Mouse (Mus musculus): ENCODE data around the gene Adcy7.

Gene Adcy7

DNA sequence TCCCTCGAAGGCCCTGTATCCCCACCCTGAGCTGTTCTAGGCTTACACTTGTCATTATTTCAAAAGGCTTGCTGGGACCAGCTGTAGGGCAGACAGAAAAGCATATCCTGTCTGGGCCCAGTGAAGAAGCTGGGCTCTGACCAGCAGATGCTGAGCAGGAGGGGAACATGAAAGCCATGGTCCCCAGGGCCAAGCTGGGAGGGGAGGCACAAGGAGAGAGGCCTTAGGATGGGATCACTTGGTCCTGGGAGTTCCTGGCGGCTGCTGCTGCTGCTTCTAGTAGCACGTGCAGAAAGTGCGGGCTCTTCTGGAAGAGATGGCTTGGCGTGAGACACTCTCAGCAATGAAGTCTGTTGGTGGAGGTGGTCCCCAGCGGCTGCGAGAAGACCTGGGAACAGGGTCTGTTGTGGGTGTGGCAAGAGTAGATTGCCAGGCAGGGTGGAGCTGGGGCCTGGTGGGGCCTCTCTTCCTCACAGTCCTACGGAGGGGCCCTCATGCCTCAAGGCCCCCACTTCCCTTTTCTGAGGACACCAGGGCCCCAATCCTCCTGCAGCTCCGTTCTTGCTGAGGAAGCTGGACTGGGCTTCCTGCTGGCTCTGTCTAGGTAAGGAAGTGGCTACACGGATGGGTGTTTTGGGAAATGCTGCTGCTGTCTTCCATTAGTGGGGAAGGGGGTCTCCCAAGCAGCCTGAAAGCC is 27.9 kb downstream of the Adcy7 start:
- no peak for DNase-seq (ENCODE audit: low read depth, low spot score)

GRCm38 (mm10) chr8:88301589-88302437 is 29.6 kb downstream of the Adcy7 start:
- no peak for DNase-seq (ENCODE audit: low read depth, low spot score)

DNA sequence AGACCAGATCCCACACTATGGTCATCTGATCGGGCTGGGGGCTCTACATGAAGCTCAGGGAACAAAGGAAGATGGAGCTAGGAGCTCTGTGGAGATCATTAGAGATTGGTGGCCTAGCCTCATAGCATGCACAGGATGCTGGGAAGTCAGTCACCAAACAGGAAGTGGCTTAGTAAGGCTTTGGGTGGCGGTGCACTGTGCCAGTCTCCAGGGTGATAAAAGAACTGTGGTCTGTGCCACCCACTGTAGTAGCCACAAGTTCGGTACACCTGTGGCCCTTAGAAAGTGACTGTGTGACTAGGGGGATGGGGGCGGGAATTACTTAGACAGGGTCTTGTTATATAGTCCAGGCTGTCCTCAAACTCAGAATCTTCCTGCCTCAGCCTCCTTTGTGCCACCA is 33.6 kb downstream of the Adcy7 start:
- no peak for DNase-seq (ENCODE audit: low read depth, low spot score)

GRCm38 (mm10) chr8:88306511-88306910 is 34.3 kb downstream of the Adcy7 start:
- DNase-seq (ENCODE audit: low read depth, low spot score): no peak

- no peak for DNase-seq (ENCODE audit: low read depth, low spot score)
These were observed 35.5 kb downstream of the Adcy7 start for GRCm38 (mm10) chr8:88307736-88308135.

DNA sequence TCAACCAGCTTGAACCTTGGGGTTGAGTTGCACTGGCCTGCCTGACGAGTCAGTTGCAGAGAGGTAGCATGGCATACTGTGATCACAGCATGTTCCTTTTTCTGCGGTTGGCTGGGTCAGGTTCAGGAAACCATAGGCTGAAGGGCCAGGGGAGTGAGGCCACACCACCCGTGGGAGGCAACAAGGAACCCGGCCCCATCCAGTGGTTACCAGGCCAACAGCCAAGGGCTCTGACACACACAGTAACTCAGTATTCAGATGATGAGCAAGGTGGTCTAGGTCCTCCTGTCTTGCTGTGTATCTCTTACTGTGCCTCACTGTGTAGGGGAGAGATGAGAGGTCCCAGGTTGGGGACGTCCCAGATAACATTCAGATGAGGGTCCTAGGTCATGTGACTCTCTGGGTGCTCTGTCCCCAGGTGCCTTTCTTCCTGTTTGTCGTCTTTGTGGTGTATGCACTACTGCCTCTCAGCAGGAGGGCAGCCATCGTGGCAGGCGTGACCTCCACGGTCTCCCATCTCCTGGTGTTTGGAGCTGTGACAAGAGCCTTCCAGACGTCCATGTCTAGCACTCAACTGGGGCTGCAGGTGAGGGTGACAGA is 37.2 kb downstream of the Adcy7 start:
- no peak for DNase-seq (ENCODE audit: low read depth, low spot score)

DNA sequence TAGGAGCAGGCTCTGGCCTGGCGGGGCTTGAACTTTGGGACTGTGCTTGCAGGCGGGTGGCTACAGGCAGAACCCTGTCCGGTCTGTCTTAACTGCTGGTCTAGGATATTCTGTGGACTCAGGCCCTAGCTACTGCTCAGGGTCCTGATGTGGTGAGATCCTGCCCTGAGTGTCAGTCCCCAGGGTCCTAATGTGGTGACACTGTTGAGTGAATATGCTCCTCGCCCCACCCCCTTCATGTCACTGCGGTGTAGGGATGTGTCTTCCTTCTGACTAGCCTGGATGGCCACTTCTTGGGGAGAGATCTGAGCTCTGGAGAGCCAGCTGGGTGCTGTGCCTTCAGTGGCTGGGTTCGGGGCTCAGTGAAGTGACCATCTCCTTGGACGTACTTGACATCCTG is 37.7 kb downstream of the Adcy7 start:
- no peak for DNase-seq (ENCODE audit: low read depth, low spot score)

- no peak for DNase-seq (ENCODE audit: low read depth, low spot score)
These were observed 38.1 kb downstream of the Adcy7 start for GRCm38 (mm10) chr8:88310286-88310685.

- DNase-seq (ENCODE audit: low read depth, low spot score): no peak
These were observed 40.8 kb downstream of the Adcy7 start for GRCm38 (mm10) chr8:88312966-88313365.

DNA sequence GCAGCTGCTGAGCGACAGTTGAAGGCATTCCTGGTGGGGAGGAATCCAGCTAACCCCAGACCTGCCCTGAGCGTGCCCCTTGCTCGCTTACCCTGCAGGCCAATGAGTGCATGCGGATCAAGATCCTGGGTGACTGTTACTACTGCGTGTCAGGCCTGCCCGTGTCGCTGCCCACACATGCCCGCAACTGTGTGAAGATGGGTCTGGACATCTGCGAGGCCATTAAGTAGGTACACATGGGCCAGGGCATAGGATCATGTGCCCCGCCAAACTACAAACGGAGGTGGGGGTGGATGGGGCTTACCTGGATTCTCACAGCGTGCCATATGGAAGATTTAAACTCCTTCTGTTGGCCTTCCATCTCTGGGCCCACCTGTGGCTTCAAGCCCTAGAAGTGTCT is 41.8 kb downstream of the Adcy7 start:
- no peak for DNase-seq (ENCODE audit: low read depth, low spot score)

GRCm38 (mm10) chr8:88315302-88315701 is 43.1 kb downstream of the Adcy7 start:
- no peak for DNase-seq (ENCODE audit: low read depth, low spot score)

DNA sequence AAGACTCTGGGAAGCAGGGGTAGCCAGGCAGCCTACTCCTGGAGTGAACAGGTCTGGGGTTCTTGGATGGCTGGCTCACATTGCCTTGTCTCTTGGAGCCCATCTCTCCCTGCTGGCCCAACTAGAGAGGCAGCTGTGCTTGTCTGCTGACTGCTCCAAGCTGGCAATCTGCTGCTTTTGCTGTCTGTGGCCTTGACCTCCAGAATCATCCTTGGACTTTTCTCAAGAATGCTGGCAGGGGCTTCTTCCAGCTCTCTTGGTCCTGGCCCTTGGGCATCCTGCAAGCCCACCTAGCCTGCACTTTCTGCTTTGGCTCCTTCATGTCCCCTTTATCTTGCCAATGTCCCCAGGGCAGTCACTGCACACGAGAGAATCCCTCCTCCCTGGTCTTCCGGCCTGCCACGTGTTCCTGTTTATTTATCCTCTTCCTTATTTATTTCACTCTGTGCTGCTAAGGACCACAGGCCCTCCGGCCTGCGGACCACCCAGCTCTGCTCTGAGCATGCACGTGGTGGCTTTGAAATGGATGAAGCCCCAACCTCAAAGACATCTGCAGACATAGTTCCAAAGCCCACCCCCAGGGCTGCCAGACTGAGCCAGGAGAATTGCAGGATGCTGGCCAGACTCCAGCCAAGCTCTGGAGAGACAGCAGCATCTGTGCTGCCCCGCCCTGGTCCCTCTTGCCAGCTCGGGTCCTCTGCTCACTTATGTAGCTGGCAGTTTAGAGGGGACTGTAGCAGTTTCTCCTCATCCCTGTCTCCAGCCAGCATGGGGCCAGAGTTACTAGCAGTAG is 44.1 kb downstream of the Adcy7 start:
- DNase-seq (ENCODE audit: low read depth, low spot score): no peak

DNA sequence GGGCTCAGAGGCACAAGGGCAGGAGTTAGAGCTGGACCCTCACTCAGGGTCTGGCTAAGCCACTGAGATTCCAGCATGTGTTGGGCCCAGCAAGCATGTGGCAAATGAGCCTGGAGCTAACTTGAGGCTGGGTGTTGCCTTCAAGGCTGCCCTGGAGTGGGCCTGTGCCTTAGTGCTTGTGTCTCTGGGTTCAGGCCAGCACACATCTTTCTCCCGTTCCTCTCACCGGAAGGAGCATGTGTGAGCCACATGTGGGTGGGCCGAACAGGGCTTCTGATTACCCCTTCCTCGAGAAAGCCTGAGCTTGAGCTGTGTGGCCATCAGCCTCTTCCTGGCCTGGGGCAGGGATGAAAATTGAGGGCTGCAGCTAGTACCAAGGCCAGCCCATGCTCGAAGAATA is 45.1 kb downstream of the Adcy7 start:
- no peak for DNase-seq (ENCODE audit: low read depth, low spot score)

- DNase-seq (ENCODE audit: low read depth, low spot score): no peak
These were observed 45.9 kb downstream of the Adcy7 start for GRCm38 (mm10) chr8:88318151-88318550.

DNA sequence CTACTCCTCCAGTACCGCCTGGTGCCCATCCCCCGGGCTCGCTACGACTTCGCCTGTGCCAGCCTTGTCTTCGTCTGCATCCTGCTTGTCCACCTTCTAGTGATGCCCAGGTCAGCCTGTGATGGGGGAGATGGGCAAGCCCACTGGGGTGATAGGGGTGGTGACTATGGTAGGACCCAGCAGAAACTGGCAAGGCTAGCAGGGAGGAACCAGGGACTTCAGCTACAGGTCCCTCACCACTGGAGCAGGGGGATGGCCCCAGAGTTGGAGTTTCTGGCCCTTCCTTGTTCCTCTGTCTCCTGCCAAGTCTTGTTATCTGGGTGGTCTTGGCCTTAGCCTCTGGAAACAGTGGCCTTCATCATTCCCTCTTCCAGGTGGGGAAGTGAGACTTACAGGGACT is 47.9 kb downstream of the Adcy7 start:
- DNase-seq (ENCODE audit: low read depth, low spot score): no peak

DNA sequence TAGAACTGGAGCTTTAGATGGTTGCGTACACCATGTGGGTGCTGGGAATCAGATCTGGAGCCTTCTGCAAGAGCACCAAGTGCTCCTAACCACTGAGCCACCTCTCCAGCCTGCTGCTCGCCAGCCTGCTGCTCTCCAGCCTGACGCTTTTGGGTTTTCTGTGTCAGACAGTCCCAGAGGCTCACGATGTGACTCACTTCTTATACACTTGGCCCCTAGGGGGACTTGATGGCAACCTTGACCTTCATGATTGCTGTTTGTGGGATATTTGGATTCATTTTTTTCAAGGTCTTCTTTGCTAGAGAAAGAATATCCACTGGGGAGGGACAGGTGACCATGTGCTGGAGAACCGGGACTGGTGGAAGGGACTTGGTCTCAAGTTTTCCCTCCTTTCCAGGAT is 49.2 kb downstream of the Adcy7 start:
- no peak for DNase-seq (ENCODE audit: low read depth, low spot score)

- DNase-seq (ENCODE audit: low read depth, low spot score): no peak
These were observed 51.3 kb downstream of the Adcy7 start for GRCm38 (mm10) chr8:88323523-88323922.

- DNase-seq (ENCODE audit: low read depth, low spot score): no peak
These were observed 52.6 kb downstream of the Adcy7 start for GRCm38 (mm10) chr8:88324760-88325159.

DNA sequence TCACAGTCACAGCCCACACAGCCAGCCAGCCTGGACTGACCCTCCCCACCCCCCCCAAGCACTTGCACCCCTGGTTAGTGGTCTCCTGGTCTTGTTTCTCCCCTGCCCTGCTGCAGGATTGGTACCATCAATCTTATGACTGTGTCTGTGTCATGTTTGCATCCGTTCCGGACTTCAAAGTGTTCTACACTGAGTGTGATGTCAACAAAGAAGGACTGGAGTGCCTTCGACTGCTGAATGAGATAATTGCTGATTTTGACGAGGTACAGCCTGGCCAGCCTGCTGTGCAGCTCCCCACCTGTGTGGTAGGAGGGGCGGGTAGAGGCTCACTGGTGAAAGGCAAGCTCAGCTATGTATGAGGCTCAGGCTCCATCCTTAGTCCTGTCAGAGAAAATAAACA is 53.0 kb downstream of the Adcy7 start:
- DNase-seq (ENCODE audit: low read depth, low spot score): no peak

- DNase-seq (ENCODE audit: low read depth, low spot score): no peak
These were observed 53.6 kb downstream of the Adcy7 start for GRCm38 (mm10) chr8:88325795-88326194.

DNA sequence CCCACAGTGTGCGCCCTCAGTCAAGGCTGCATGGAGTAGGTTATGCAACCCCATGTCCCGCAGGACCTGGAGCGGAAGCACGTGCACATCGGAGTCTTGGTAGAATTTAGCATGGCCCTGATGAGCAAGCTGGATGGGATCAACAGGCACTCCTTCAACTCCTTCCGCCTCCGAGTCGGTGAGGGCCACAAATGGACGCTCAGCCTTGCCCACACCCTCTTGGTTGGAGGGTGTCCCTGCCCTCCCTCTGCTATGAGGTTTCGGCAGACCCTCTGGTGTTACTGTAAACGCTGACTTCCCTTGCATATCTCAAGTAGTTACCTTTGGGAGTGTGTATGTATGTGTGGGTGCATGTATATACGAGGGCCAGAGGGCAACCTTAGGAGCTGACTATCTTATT is 54.1 kb downstream of the Adcy7 start:
- DNase-seq (ENCODE audit: low read depth, low spot score): no peak

DNA sequence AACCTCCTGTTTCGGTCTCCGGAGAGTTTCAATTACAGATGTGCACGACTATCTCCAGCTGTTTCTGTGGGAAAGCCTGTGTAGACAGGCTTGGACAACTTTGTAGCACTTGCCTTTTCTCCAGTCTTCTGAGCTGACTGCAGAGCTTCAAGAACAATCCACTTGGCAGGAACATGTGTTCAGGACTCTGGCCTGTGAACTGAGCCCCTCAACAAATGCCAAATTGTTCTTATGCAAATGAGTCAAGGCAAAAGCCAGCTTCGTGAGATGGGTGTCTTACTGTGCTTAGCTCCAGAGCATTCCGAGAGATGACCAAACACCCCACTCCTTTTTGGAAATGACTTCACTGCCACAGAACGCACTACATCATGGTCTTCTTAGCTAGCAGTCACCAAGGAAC is 56.5 kb downstream of the Adcy7 start:
- no peak for DNase-seq (ENCODE audit: low read depth, low spot score)

All from c-Kit-negative CD71-positive TER-119-positive erythroid progenitor cells, embryonic 14.5 days (primary cell).